Mouse (Mus musculus): ENCODE results near the gene Shb.

DNA sequence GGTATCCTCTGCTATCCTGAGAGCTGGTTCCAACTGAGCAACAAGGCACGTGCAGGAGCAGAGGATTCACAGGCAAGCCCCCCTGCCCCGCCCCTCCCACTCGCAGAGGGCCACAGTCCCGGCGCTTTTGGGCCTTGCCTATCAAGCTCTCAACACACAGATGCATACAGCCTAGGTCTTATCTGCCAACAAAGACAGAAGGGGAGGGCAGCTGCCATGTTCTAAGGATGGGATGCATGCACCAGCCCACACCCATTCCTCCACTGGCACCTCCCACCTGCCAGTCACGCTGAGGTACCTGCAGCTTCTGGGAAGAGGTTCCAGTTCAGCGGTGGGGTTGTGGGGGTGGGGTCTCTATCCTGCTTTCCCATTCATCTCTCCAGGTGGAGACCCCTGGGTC lies 39.2 kb downstream of the Shb start:
- no peak for TF ChIP-seq CTCF (IDR thresholded peaks at IDR 0.05; ENCODE audit: extremely low read depth, insufficient read depth, low read length)
- no peak for TF ChIP-seq POLR2A (IDR thresholded peaks at IDR 0.05; ENCODE audit: extremely low read depth, insufficient read depth, low read length)

All from cortical plate, adult 2 months (tissue).